In the genomic region with DNA sequence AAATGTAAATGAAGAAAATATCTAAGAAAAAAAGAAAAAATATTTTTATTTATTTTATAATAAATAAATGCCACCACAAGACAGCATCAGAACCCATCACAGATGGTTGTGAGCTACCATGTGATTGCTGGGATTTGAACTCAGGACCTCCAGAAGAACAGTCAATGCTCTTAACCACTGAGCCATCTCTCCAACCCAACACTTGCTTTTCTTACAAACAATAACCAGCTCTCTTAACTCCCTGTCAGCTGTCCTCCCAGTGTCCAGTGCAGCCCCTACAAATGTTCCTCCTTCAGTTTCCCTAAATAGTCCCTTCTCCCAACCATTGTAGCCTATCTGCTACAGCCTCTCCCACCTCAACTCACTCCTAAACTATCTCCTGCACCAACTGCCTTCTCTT, we compare ENCODE assay signal across 19 mouse cellular contexts. TPM values are rescaled to one million over a fixed set of nuclear protein-coding genes. Genes with fewer than 3 reads are reported as not detected.
DNase-seq lines count a peak whose midpoint lies in the region; TF ChIP-seq lines count a peak whose summit lies in the region.
"Had no signal": no experiment of that assay in that cellular context is flagged by ENCODE, and none has a peak within 500 bp of the region (broad histone marks: within the 10 kb centered on the region; RNA-seq: fewer than 3 reads in every experiment).

No protein-coding gene starts in this region.

- in situ Hi-C loops in CH12.LX (cut with MboI; ENCODE audit: low pct_ligation_motif_present, low pct_unique_long_range_greater_than_20kb, low sequenced_read_pairs), result loop anchor here (25.0 kb wide), 1 partner anchor 363 kb away; a partner anchor contains a TSS

- no peak for DNase-seq in CH12.LX (ENCODE audit: extremely low read depth)
- no peak for DNase-seq in frontal cortex, adult 2 months (ENCODE audit: extremely low spot score in 1 of 2, low spot score in 1 of 2)
- no peak for DNase-seq in layer of hippocampus, adult 11-12 months (ENCODE audit: low spot score)
- no peak for DNase-seq in thymus, postnatal 4 days
- DNase-seq: adrenal gland, adult 2 months; adrenal gland, postnatal 10 days; adrenal gland, postnatal 25 days; B cell, adult 2 months; cerebellum, adult 11-12 months; cerebellum, adult 2 months; cerebellum, adult 9-10 months; cerebellum, postnatal 10 days; cerebellum, postnatal 25 days; forebrain, postnatal 0 days had no signal

- no peaks in the 10 kb centered on the region for H3K36me3 ChIP-seq in CH12.LX (replicated peaks in 1 of 2; ENCODE audit: control insufficient read depth in 1 of 2, insufficient read depth in 1 of 2, low read length in 1 of 2)
- H3K36me3 ChIP-seq: embryonic facial prominence, embryonic 10.5 days; embryonic facial prominence, embryonic 12.5 days; forebrain, embryonic 15.5 days had no signal

- H3K4me1 ChIP-seq in CH12.LX (ENCODE audit: control insufficient read depth in 1 of 2, insufficient read depth in 2 of 2), result peaks cover 10 to 38% of the 10 kb centered on the region in 2 experiments
- H3K4me1 ChIP-seq in bone marrow macrophage, adult 2 months (ENCODE audit: control insufficient read depth, insufficient read depth, low read length), result peaks cover 25% of the 10 kb centered on the region
- H3K4me1 ChIP-seq: embryonic facial prominence, embryonic 10.5 days; embryonic facial prominence, embryonic 12.5 days; forebrain, embryonic 13.5 days; forebrain, embryonic 15.5 days had no signal

- H3K4me3 ChIP-seq in CH12.LX (replicated peaks in 1 of 3; ENCODE audit: low read depth in 2 of 3, low read length in 2 of 3, poor library complexity in 1 of 3), result no peak overlapping the region
- H3K4me3 ChIP-seq in bone marrow macrophage, adult 2 months (ENCODE audit: insufficient read depth, low read length), result no peak overlapping the region
- H3K4me3 ChIP-seq: embryonic facial prominence, embryonic 10.5 days; embryonic facial prominence, embryonic 12.5 days; forebrain, embryonic 13.5 days; forebrain, embryonic 15.5 days had no signal

- no peak for TF ChIP-seq RAD21 in CH12.LX (IDR thresholded peaks at IDR 0.05; ENCODE audit: low read depth, low read length)

- dilution Hi-C loops in CH12.LX (cut with MboI; ENCODE audit: extremely low pct_ligation_motif_present, extremely low pct_unique_long_range_greater_than_20kb, low sequenced_read_pairs), result no loop called here

- no peaks in the 10 kb centered on the region for H3K9me3 ChIP-seq in CH12.LX (replicated peaks; ENCODE audit: low read length)
- H3K9me3 ChIP-seq: embryonic facial prominence, embryonic 10.5 days; embryonic facial prominence, embryonic 12.5 days; forebrain, embryonic 13.5 days; forebrain, embryonic 15.5 days had no signal

- no peak for TF ChIP-seq EP300 in CH12.LX (IDR thresholded peaks at IDR 0.05; ENCODE audit: low read length)

- no peak for TF ChIP-seq POLR2A in CH12.LX (IDR thresholded peaks at IDR 0.05; ENCODE audit: low read depth, low read length)
- TF ChIP-seq POLR2A in bone marrow macrophage, adult 2 months (IDR thresholded peaks at IDR 0.05; ENCODE audit: borderline replicate concordance, low read depth, low read length), result no peak

- no peak overlapping the region for H3K27ac ChIP-seq in CH12.LX (ENCODE audit: insufficient read depth, low read depth)
- H3K27ac ChIP-seq in bone marrow macrophage, adult 2 months (ENCODE audit: insufficient read depth, low read depth, low read length), result 0 out of 2 replicates have a peak overlapping the region, but pooled peaks have one; percentile 4
- H3K27ac ChIP-seq: embryonic facial prominence, embryonic 10.5 days; embryonic facial prominence, embryonic 12.5 days; forebrain, embryonic 13.5 days; forebrain, embryonic 15.5 days had no signal

- H3K79me2 ChIP-seq in CH12.LX (replicated peaks; ENCODE audit: control insufficient read depth, extremely low read depth, insufficient read depth, poor library complexity, severe bottlenecking), result no peaks in the 10 kb centered on the region

- no peak overlapping the region for H3K4me2 ChIP-seq in CH12.LX (ENCODE audit: insufficient read depth, low read depth, poor library complexity, severe bottlenecking)
- H3K4me2 ChIP-seq: embryonic facial prominence, embryonic 12.5 days; forebrain, embryonic 13.5 days; forebrain, embryonic 15.5 days had no signal

- H3K27me3 ChIP-seq in CH12.LX (replicated peaks), result no peaks in the 10 kb centered on the region
- H3K27me3 ChIP-seq: embryonic facial prominence, embryonic 12.5 days; forebrain, embryonic 13.5 days; forebrain, embryonic 15.5 days had no signal

- no peak for TF ChIP-seq CTCF in CH12.LX (conservative IDR thresholded peaks at IDR 0.05 in 1 of 2, IDR thresholded peaks at IDR 0.05 in 1 of 2; ENCODE audit: low read depth in 2 of 2, low read length in 2 of 2)
- TF ChIP-seq CTCF in bone marrow macrophage, adult 2 months (IDR thresholded peaks at IDR 0.05; ENCODE audit: low read depth, low read length), result no peak

- no peak overlapping the region for H3K9ac ChIP-seq in CH12.LX (ENCODE audit: insufficient read depth, low read depth)
- H3K9ac ChIP-seq: embryonic facial prominence, embryonic 12.5 days; forebrain, embryonic 13.5 days; forebrain, embryonic 15.5 days; forebrain, postnatal 0 days had no signal

TF ChIP-seq in CH12.LX, 34 proteins besides CTCF, POLR2A, EP300 and RAD21:
- TF ChIP-seq SIN3A (IDR thresholded peaks at IDR 0.05; ENCODE audit: low read length), result no peak
- TF ChIP-seq TBP (conservative IDR thresholded peaks at IDR 0.05; ENCODE audit: low read depth, low read length), result peak; percentile 98
- TF ChIP-seq ELF1 (IDR thresholded peaks at IDR 0.05; ENCODE audit: low read depth, low read length), result peak; percentile 71; the same call in 1 of the 2 replicates

RNA-seq across cellular contexts. Expression of a gene that starts 18.9 kb away (rescaled TPM):
- total RNA-seq in CH12.LX (2012; rRNA removed), result 48.4 and 56.8 TPM in 2 replicates
- total RNA-seq in CH12.LX (2014; rRNA removed), result 41.8 and 50.2 TPM in 2 replicates
- 46.7 and 52.8 TPM in 2 replicates for polyA plus RNA-seq in CH12.LX (2012; ENCODE audit: insufficient read length, low read depth)
- polyA plus RNA-seq in bone marrow macrophage, adult 2 months (2012; ENCODE audit: insufficient read depth, insufficient read length, missing spikeins), result 84.3 and 86.6 TPM in 2 replicates
- polyA plus RNA-seq in frontal cortex, adult 2 months (2012; rRNA removed), result 0.23 and 0.64 TPM in 2 replicates
- polyA plus RNA-seq: forebrain, embryonic 13.5 days had no signal

RNA-seq across cellular contexts. Expression of a gene that starts 23.5 kb away (rescaled TPM):
- total RNA-seq in CH12.LX (2012; rRNA removed) (20.2 and 31.8 TPM in 2 replicates), CH12.LX (2014; rRNA removed) (29.5 and 31.1 TPM in 2 replicates)
- 36.1 and 44.3 TPM in 2 replicates for polyA plus RNA-seq in CH12.LX (2012; ENCODE audit: insufficient read length, low read depth)
- 270 and 276 TPM in 2 replicates for polyA plus RNA-seq in bone marrow macrophage, adult 2 months (2012; ENCODE audit: insufficient read depth, insufficient read length, missing spikeins)
- polyA plus RNA-seq in frontal cortex, adult 2 months (2012; rRNA removed), result 7.0 and 8.1 TPM in 2 replicates
- polyA plus RNA-seq: embryonic facial prominence, embryonic 10.5 days had no signal

Comparison
In these comparisons a context has a peak if more than half of its experiments do, and no peak if none do; other contexts are left out.
1. RNA of a gene that starts 18.9 kb away (polyA plus RNA-seq): 84.3 to 86.6 TPM in bone marrow macrophage, adult 2 months and 46.7 to 52.8 TPM in CH12.LX; 0.23 to 0.64 TPM in frontal cortex, adult 2 months; every median in the first group is over 10 times any median in the second.